Mouse (Mus musculus) naive thymus-derived CD4-positive, alpha-beta T cell, adult 2 months (primary cell): Measurements from ENCODE around the gene Ccdc88c.

Experiments used
- DNase-seq: peaks from one replicate; pipeline ENCODE4 v3.0.0-alpha.2; 2011; ENCODE audit warnings: low read depth

Gene Ccdc88c

DNA sequence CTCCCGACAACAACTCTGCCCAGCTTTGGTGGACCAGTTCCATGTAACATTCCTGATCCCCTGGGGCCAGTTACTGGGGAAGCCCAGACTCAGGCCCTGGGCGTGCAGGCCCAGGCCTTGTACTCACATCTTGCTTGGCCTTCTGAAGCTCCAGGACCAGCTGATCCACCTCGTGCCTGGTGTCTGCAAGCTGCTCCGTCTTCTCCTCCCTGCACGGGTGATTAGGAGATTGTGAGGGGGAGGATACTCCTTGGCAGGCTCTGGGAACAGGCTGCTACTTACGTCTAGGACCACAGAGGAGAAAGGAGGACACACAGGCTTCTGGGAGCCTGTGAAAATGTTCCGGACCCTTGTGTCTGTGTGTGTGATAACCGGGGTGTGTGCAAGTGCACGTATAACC is 62.6 kb downstream of the Ccdc88c start:
- DNase-seq = no peak

DNA sequence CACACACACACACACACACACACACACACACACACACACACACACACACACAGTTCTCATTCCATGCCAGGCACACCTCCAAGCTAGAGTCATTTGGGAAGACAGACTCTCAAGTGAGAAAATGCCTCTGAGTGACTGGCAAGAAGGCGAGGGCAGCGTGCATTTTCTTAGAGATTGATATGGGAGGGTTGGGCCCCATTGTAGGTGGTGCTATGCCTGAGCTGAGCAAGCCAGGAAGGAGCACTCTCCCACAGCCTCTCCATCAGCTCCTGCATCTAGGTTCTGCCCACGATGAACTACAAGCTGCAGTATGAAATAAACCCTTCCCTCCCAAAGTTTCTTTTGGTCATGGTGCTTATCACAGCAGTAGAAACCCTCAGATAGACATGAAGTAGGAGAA is 63.6 kb downstream of the Ccdc88c start:
- DNase-seq = no peak

DNA sequence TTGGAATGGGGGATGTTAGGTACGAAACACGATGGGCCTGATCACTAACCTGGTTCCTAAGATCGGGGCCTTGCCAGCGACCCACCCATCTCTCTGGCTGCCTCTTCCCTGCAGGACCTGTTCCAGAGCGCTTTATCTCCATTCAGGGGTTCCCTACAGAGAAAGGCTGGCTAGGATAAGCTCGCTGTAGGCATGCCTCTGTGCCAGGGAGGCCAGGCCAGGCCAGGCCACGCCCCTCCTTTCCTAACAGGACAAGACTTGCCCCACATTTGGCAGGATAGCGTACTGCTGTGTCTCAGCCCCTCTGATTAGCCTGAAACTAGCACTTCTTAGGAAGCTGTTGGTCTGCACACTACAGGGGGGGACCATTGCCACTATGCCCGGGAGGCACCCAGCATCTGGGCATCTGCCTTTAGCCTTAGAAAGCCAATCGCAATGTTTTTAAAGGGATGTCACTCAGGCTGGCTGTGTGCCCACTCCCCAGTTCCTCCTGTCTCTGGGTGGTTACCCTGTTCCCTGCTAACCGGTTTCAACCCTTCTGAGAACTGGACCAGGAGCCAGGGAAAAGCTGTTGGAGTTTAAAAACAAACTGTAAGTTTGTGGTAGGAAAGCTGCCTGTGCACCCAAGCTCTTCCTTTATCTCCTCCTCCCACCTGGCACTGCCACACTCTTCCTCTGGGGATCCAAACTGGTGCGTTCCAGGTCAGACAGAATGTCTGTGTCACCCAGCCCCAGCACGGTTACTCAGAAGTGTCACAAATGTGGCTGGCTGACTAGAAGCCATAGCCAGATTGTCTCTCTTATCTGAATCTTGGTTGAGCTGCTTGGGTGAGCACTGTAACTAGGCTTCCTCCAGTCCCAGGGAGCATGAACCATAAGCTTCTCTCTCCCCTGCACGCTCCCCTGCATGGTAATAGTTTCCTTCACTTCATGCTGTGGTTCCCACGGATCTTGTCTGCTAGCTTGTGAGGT is 69.9 kb downstream of the Ccdc88c start:
- no peak for DNase-seq

DNA sequence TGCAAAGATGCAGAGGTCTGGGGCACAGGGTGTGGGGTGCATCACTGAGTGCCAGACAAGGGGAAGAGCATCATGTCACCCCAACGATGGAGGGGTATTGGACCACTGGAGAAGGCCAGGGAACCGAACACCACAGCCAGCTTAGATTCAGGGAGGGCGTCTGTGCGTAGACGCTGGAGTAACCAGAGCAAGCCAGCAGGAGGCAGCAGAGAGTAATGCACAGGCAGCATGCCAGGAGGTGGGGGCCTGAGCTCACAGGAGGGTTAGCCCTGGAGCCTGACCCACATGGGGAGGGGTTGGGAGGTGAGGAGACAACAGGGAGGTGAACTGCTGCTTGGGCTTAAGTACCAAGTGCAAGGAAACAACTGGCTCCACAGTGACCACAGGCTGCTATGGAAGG is 70.8 kb downstream of the Ccdc88c start:
- peak; percentile 91 for DNase-seq

DNA sequence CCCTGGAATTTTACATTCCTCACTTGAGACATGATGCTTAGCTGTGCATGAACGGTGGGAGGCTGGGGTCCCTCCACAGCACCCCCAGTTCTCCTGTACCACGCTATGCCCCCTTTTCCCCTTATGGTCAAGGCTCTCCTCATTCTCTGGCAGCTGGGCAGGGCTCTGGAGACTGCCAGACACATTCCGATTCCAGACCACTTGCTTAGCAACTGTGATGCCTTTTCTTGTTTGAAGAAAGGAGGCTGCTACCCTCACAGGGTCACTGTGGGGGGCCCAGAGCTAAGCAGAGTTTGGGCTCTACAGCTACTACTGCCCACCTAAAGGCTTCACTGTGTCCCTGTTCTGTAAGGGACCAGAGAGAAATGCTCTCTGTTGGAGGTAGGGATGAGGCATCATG is 71.6 kb downstream of the Ccdc88c start:
- DNase-seq = no peak

DNA sequence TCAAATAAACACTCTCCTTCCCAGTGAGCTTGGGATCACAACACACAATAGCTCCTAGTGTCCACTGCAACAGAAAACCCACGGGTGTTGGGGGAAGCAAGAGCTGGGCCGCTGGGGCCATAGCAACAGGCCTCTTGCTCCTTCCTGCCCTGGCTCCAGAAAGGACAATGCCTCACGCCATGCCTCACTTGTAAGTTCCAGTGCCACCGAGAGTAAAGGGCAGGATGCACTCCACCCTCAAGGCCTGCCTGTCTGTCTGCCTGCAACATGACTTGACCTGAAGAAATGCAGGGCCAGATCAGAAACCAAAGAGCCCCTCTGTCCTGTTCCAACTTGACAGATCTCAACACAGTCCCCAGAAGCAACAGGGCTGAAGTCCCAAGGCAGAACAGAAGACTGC is 72.0 kb downstream of the Ccdc88c start:
- DNase-seq = no peak

DNA sequence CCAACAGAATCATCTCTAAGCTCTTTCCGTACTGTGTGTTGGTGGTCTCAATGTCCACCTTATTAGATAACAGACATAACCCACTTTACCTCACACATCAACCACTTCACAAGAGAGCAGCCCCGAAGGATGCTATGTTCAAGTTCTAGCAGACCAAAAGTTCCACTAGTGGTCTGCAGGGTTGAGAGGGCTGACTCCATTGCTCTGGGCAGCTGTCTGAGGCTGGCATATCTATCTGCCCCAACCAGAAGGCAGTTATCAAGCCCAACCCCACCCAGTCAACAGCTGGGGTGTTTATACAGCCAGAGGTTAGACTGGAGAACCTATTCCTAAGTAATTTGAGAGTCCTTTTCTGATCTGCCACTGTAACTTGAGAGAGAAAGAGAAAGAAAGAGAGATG is 72.8 kb downstream of the Ccdc88c start:
- no peak for DNase-seq

DNA sequence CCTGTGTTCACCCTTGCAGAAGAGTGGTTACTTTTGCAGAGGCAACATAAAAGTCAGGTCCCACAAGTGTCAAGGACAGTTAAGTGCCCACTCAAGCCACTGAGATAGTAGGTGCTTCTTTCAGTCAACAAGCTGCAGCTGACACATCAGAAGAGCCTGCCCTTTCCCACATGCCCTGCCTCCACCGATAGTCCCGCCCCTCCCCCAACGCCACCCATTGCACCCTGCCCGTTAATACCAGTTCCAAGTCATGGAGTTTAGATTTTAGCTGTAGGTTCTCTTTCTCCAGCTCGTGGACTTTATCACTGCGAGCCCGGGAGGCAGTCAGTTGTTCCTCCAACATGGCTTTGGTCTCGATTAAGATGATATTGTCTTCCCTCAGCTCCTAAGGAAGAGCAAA is 74.9 kb downstream of the Ccdc88c start:
- DNase-seq = no peak

DNA sequence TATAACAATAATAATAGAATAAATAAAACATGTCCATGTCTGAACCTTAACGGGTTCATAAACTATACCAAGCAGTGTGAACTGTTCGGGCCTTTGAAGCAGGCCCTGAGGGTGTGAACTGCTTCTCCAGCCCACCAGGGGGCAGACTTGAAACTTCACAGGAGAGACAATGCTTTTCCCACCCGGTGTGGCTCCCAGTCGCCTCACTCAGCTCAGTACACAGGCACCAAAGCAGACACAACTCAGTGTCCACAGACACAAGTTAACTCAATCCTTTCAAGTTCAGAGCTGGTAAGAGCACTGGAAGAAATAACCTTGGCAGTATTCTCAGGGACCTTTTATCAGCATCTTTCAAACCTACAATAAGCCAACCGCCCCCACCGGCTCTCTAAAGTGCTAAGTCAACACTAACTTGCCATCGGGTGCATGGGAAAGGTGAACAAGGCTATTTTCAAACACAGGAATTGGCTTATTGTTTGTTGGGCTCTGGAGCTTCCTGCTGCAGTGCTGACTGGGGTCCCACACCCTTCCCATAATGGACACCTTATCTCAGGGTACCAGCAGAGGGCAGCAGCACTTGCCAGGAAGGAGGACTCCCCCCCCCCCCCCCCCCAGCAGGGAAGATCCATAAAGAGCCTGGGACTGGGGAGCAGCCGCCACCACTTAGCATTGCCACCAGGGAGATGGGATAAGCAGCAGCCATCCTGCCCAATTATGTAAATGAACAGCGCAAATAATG is 76.5 kb downstream of the Ccdc88c start:
- DNase-seq = peak; percentile 86

DNA sequence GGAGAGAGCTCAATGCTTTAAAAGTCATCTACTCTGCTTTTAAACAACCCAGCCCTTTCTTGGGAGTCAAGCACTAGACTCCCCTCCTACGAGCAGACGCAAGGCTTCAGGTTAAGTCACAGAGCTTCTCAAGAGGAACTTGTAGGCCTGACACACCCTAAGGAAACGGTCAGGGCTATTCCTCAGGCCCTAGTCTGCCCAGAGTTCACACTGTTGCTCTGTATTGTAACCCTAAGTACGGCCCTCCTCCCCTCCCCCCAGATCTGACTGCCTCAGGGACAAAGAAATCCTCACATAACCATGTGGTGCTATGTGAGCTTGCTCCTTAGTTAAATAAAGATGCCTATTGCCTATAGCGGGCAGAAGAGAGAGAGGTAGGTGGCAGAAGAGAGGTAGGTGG is 79.7 kb downstream of the Ccdc88c start:
- DNase-seq = no peak

DNA sequence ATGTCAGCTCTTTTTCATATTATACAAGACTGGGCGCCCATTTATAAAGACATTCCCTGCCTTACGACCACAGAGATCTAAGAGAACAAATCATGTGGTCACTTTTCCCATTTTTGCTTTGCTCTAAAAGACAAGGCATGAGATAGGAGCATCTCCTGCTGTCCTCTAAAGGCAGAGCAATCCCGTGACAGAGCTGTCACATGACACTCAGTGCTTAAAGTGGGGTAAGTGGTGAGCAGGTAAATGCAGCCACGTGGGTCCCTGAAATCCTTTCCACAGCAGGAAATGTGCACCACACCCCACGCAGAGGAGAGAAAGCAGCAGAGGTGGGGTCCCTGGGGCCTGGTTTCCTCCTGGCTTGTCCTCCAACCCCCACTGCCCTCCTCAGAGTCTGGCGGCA is 80.8 kb downstream of the Ccdc88c start:
- DNase-seq = no peak

DNA sequence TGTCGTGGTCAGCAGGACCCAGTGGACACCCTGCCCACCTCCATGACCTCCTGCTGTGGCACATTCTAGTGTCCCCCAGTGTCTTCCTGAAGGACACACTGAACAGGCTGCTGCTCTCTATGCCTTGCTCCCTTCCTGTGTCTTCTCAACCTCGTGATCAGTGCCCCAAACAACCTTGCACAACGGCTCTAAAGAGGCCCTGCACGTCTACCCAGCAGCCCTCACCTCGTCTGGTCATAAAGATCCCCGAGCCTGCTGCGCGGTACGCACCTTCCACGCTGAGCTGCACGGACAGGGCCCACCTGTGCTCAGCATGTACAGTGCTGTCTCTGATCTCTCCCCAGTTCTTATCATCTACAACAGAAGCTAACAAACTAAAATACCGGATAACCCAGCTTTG is 82.9 kb downstream of the Ccdc88c start:
- no peak for DNase-seq

DNA sequence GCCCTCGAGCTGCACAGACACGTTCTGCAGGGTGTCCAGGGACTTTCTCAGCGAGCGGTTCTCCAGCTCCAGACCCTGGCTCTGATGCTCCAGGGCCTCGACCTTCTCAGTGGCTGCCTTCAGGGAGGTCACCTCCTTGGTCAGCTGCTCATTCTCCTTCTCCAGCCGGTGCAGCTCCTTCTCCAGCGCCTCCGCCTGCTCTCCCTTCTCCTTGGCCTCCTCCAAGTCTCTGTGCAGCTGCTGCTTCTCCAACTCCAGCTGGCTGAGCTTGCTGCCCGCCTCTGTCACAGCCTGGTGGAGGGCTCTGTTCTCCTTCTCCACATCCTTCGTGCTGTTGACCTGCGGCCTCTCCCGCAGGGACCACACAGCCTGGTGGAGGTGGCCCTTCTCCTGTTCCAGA is 83.4 kb downstream of the Ccdc88c start:
- no peak for DNase-seq

DNA sequence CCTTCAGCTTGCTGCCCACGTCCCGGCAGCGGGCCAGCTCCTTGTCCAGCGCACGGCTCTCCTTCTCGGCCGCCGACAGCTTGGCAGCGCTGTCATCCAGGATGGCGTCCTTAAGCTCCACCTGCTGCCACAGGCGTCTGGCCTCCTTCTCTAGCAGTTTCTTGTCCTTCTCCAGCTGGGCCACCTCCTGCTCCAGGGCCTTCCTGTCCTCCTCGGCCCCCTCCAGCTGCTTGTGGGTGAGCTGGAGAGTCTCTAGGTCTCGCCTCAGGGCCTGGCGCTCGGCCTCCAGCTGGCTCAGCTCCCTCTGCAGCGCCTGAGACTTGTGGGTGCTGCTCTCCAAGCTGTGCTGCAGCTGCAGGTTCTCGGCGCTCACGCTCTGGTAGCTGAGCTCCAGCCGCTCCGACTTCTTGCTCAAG is 83.9 kb downstream of the Ccdc88c start:
- no peak for DNase-seq

DNA sequence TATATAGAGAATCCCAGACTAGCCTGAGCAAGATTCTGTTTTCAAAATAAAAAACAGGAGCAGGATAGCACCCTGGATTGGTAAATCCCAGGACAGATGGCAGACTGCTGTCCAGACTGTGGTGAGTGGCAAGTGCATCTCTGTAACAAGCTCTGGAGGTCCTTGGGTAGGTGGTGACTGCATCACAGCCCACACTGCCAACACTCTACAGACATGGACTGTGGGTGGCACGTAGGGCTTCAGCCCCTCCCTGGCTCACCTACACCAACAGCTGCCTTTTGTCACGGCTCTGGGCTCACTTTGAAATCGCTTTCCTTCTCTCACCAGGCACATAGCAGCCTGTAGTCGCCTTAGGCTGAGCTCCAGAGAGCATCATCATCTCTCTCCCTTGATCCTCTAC is 85.7 kb downstream of the Ccdc88c start:
- DNase-seq = no peak

DNA sequence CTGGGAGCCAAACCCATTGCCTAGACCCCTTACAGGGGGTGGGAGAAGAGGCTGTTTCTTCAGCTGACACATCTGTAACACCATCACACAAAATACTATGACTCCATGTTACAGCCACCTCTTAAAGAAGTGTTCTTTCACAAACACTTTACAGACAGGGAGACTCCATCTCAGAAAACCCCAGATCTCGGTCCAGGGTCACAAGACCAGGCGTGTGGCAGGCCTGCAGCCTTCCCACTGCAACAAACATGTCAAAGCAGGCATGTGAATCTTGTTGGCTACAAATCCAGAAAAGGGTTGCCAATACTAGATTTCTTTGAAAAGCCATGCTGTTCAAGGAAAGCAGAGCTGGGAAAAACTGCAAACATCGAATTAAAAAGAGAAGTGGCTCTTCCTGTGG is 87.5 kb downstream of the Ccdc88c start:
- DNase-seq = no peak

DNA sequence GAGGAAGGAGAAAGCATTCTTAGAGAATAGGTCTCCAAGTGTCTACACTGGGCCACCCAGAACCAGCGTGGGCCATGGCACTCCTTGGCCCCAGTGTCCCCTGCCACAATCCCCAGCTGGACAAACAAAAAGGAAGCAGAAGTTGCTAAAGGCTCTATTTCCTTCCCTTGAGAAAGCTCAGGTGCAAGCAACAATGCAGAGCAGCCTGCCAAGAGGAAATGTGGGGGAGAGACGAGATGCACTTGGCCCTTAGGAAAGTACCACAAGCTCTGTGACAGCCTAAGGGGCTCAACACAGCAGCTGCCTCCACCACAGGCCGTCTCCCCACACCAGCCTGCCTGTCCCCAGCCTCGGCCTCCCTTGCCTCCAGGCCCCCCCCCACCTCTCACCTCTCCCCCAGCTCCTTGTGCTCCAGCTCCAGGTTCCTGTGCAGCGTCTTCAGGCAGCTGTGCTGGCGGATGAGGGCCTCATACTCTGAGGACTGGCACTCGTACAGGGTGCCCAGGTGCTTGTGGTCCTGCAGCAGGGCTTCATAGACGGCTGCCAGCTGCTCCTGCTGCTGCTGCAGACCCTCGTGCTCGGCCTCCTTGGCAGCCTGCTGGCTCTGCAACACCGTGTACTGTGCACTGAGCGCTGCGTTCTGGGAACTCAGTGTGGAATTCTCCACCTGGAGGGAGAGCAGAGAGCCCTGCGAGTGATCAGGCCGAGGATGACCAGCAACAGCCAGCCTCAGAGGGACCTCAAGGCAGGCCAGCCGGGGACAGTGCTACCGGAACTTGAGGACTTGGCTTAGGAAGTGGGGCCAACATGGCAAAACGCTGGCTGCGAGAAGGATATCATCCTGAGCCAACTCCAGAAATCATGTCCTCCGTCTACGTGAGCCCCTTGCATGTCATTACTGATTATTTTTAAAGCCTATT is 91.2 kb downstream of the Ccdc88c start:
- no peak for DNase-seq

DNA sequence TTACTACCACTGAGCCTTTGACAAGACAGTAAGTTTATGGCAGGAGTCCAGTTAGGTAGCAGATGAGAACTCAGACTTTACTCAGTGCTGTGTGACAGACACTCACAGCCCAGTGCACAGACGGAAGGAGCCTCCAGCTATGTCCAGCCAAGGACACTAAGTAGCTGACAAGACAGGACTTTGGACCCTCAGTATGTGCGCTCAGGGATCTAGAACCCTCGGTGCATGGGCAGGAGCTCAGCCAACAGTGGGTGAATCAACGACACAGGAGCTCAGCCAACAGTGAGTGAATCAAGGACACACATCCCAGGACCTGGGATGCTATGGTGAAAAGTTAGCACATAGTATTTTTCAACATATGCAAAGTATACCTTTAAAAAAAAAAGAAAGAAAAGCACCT is 92.1 kb downstream of the Ccdc88c start:
- no peak for DNase-seq

DNA sequence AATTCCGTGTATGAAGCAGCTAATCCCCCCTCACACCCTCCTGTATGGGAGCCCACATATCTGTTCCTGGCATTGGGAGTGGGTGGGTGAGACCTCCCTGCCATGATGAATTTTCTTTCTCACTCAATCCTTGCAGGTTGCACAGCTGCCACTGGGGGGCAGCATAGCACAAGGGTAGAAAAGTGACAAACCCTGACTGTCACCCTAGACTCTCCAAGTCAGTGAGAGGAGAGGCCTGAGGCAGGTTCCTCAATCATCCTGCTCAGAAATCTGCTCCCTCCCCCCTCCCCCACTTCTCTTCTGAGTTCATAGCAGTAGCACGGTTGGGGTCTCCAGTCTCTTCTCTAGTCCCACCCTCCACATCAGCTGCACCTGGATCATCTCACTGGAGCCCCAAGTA is 92.7 kb downstream of the Ccdc88c start:
- DNase-seq = peak; percentile 85

DNA sequence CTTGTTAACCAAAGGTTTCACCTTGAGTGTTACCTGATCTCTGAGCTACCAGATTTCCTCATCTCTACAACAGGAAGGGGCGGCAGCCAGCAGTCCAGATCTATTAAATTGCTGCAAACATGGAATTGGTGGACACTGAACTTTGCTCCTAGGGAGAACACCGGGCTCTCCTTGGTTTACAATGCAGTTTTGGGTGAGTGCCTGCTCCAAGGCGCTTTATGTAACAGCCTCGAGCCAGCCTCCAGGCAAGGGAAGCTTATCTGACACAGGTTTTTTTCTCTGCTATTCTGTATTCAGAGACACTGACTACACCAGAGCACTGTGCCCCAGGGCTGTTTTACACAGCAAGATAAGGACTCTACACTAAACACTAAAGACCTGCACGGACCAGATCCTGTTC is 94.1 kb downstream of the Ccdc88c start:
- DNase-seq = no peak

DNA sequence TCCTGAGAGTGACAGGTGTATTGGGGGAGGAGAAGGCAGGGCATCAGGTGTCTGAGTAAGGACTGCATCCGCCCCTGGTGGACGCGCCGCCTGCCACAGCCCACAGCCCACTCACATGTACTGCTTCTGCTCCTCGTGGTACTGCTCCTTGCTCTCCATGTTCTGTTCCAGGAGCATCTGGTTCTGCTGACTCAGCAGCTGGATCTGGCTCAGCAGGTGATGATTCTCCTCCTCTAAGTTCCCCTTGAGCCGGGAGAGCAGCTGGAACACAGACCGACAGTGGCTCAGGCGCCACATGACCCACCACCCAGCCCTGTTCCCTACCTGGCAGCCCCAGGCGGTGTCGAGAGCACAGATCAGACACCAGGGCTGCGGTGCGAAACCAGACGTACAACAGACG is 97.2 kb downstream of the Ccdc88c start:
- DNase-seq = no peak

DNA sequence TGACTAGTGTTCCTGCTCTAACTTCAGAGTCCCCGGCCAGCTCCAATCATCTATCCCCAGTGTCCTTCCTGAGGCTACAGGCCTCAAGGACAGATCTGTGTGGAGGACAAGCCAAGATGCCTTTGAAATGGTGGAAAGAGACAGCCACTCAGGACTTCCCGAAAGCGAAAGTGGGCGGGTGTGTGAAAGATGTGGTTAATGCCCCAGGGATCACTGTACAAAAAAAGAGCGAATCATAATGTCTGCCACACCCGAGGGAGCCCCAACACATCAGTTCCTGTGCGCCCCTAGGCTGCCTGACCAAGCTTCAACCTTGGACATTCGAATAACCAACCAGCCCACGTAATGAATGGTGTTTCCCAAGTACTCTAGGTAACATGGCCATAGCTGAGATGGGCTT is 100.6 kb downstream of the Ccdc88c start:
- no peak for DNase-seq
